Mouse (Mus musculus) E14TG2a.4 (cell line): ENCODE data around the gene Col6a6.

ENCODE experiments used
- CTCF ChIP-seq: conservative IDR thresholded peaks from 2 replicates; pipeline ENCODE4 v1.5.1; 2014; ENCODE audit warnings: low read length
- POU5F1 ChIP-seq: IDR thresholded peaks from 2 replicates; pipeline ENCODE4 v1.6.1; 2014; ENCODE audit warnings: low read length, borderline replicate concordance

DNA sequence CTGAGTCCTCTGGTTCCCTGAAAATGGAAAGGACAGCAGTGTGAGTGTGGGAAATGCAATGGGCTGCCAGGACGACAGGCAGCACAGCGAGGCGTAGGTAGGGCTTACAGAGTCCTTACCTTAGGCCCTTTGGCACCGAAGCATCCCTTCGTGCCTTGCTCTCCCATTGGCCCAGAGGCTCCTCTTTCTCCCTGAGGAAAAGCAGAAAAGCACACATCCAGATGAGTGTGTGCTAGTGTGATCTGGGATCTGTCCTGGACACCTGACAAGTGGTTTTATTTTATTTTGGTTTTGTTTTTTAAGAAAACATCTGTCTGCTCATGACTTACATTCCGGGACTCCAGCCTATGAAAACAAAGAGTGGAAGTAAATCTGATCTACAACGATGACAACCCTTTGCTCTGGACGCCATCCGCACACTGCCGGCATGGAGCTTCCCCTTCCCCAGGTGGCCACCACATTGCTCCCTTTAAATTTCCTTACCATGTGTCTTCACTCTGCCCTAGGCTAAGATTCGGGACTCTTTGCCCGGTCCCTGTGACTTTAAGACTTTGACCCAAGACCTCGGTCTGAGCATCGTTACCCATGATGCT, 69.7 kb downstream of the Col6a6 start:
- TF ChIP-seq CTCF, result no peak
- no peak for TF ChIP-seq POU5F1
